Mouse (Mus musculus): ENCODE data around the gene Pgpep1.

Pgpep1 gene

GRCm38 (mm10) chr8:70658897-70659603 lies 1.1 kb downstream of the Pgpep1 start:
- 2% methylated on average over 31 of the region's 31 CpGs for WGBS

- WGBS: 72% methylated on average over 2 of the region's 2 CpGs
Measured at GRCm38 (mm10) chr8:70657739-70658138, 2.4 kb downstream of the Pgpep1 start.

- 97% methylated on average over 3 of the region's 3 CpGs for WGBS
Measured at GRCm38 (mm10) chr8:70657214-70657613, 3.0 kb downstream of the Pgpep1 start.

DNA sequence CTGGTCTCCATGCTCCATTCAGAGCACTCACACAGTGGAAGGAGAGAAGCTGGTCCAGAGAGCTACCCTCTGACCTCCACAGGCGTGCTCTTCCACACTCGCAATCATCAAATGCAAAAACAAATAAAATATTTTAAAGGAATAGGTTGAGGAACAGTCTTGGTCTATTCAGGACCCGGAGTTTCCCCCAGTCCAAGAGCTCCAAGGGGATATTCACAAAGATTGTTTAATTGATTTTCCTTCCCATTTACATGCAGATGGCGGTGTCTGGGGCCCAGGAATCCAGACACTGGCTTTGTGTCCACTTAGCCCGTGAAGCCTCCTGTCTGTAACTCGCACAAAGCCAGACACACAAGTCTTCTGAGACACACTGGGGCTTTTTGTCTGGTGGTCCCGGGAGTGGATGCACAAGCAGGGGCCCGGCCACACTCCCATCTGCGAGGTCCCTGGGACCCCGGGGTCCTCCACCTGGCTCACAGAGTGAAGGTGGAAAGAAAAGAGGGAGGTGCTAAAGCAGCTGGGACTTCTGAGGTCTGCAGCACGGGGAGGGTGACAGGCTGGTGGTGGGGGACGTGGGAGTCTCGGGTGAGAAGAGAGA lies 3.9 kb downstream of the Pgpep1 start:
- 62% methylated on average over 13 of the region's 13 CpGs for WGBS

GRCm38 (mm10) chr8:70655469-70655868 lies 4.7 kb downstream of the Pgpep1 start:
- 68% methylated on average over 2 of the region's 2 CpGs for WGBS

DNA sequence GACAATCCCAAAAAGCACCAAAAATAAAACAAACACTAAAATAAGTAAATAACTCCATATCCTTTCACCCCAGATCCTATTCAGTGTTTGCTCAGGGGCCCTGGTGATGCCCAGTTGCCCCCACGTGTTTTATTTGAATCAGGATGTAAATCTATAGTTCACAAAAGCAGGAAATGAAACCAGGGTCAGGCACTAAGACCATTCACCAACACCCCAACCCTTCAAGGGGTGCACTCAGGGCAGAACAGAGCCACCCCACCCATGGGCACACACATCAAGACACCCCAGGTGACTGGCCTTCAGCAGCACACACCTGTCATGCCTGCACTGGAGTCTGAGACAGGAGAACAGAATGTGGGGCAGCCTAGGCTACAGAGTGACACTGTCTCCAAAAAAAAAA lies 6.1 kb downstream of the Pgpep1 start:
- WGBS: 81% methylated on average over 1 of the region's 1 CpGs

DNA sequence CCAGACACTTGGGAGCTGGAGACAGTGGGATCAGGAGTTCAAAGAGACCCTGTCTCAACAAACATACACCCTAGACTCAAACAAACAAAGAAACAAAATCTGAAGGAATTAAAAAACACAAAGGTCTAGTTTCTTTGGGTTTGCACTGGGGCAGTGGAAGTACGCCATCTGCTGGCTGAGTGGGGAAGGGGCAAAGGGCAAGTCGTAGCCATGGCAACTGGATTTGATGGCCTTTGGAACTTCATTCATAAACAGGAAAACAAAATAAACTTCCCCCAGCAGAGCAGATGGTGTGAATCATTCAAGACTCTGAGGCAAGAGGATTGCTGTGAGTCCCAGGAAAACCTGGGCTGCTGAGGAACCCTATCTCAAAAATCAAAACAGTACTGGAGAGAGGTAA lies 7.0 kb downstream of the Pgpep1 start:
- WGBS: 47% methylated on average over 2 of the region's 2 CpGs

DNA sequence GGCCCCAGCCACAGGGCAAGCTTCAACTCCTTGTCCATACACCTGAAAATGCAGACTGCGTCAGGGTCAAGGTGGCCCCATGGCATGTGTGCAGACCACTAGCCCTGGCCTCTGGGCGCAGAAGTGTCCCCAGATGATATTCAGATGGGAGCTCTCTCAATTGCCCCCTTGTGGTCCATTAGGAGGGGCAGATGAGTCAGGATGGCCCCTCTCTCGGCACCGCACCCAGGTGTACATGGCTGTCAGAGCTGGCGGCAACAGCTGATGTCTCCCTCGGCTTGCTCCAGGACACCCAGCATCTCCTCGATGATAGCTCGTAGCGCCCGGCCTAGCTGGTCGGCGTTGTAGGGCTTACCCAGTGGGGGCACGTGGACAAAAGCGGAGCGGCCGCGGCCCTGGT lies 9.8 kb downstream of the Pgpep1 start:
- WGBS: 96% methylated on average over 17 of the region's 17 CpGs

GRCm38 (mm10) chr8:70649324-70649723 lies 10.9 kb downstream of the Pgpep1 start:
- WGBS: 41% methylated on average over 4 of the region's 4 CpGs

- WGBS: 71% methylated on average over 3 of the region's 3 CpGs
Measured at GRCm38 (mm10) chr8:70648921-70649320, 11.3 kb downstream of the Pgpep1 start.

DNA sequence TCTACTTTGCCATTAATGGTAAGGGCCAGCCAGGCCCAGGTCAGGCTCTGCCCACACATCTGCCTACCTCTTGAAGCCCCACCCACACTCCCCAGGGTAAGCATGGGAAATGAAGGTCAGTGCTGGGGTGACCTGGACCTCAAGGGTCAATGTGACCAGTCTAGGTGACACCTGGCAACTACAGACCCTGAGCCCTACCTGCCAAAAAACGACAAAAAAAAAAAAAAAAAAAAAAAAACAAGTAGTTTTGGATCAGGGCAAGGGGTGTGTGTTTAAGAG lies 12.1 kb downstream of the Pgpep1 start:
- WGBS: 59% methylated on average over 1 of the region's 1 CpGs

DNA sequence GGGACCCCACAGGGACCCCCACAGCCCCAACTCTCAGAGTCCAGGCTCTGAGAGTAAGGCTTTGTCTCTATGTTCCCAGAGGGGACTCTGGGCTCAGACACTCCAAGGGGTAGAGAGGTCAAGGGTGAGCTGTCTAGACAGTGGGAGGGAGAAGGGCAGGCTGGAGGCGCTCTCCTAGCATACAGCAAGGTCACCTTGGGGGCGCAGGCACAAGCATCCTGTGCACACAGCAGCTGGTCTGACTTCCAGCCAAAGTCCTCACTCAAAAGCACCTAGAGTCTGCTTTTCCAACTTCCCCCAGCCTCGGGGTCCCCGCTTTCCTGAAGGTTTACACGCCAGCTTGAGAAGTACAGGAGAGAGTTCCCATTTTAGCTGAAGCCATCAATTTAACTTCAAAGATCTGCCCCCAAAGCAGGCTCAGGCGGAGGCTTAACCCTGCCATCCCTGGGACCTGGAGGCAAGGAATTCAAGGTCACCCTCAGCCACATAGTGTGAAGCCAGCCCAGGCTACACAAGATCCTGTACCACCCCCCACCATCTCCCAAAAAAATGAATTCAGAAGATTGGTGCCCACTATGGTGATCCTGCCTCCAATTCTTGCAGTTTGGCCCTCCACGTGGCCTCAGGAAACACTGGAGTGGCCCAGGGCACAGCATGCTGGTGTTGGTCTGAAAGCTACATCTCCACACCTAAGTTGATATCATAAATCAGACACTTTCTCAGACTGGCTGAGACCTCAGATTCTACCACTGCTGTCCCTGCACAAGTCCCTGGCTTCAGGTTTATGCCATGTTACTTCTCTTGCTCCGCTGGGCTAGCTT lies 12.6 kb downstream of the Pgpep1 start:
- WGBS: 77% methylated on average over 8 of the region's 8 CpGs

GRCm38 (mm10) chr8:70646369-70646768 lies 13.8 kb downstream of the Pgpep1 start:
- 85% methylated on average over 6 of the region's 6 CpGs for WGBS

DNA sequence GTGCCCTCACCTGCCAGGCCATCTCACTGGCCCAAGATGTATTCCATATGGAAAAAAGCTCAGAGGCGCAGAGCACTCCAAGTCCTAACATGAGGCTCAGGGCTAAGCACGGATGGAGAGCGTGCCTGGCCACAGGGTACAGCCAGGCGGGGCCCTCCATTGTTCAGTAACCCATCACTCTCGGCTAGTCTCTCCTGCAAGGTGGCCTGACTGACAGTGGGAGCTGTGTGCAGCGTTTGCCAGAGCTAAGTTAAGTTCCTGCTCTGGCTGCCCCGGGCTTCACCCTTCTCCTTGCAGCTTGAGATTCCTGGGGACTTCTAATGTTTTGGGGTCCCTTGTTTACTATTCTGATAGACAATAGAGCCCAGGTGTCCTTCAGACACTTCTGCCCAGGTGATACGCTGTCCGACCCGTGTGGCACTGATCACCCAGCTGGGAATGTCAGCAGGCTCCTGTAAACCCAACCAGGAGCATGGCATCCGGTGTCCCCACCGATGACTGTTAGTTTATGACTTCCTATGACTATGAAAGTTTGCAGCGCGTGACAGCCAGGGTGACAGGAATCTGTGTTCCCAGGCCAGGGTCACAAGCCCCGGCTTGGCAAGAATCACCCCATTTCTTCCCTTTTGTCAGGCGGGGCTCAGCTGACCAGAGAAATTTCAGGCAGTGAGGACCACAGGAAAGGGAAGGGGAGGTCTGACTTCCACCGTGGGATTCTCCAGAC lies 14.5 kb downstream of the Pgpep1 start:
- 60% methylated on average over 17 of the region's 17 CpGs for WGBS

- 90% methylated on average over 2 of the region's 2 CpGs for WGBS
Measured at GRCm38 (mm10) chr8:70644065-70644464, 16.1 kb downstream of the Pgpep1 start.

GRCm38 (mm10) chr8:70643019-70643418 lies 17.2 kb downstream of the Pgpep1 start:
- WGBS: 73% methylated on average over 3 of the region's 3 CpGs

DNA sequence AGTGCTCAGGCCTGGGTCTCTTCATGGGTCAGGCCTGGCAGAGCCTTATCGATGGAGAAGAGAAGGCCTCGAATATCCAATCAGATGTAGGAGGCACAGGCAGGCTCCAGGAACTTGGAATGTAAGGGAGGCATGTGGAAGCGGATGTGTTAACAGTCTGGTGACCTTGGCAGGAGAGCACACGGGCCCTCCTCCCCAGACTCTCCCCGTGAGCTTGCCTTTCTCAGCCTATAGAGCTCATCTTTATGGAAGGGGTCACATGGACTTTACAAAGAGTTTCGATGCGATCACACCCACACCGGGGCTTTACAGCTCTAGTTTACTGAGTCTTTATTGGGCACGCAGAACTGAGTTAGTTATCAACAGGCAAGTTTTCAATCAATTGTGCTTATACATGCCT lies 21.4 kb downstream of the Pgpep1 start:
- 86% methylated on average over 9 of the region's 9 CpGs for WGBS

GRCm38 (mm10) chr8:70636838-70637237 lies 23.4 kb downstream of the Pgpep1 start:
- WGBS: 82% methylated on average over 8 of the region's 8 CpGs

DNA sequence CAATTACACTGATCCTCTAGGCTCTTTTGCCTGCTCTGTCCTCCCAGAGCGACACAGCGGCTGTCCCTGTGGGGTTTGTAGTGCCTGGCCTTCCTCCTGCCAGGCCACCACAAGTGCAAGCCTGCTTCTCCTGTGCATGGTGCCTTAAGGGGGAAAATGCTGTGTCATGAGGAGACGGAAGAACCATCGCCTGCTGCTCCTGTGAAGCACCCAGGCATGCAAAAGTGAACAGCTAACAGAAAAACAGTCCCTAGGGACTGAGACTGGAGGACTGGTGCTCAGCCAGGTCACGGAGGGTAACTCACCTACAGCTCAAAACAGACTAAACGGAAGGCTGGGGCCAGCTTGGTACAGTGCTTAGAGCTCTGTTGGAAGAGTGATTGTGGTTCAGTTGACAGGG lies 24.7 kb downstream of the Pgpep1 start:
- 84% methylated on average over 6 of the region's 6 CpGs for WGBS

DNA sequence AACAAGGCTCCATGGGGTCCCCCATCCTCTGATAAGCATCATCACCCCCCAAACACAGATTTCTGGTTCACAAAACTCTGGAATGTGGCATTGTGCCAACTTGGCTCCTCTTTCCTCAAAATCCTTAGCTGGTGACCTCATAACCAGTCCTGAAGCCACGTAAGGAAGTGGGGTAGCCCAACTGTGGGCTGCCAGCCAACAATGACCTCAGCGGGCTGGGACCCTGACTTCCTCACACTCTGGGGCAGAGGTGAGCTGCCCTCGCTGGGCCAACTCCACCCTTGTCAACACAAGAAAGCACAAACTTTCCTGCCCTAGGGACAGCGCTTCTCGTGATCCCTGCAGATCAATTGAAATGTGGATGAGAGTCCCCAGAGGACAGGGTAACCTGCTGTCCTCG lies 26.1 kb downstream of the Pgpep1 start:
- 56% methylated on average over 6 of the region's 6 CpGs for WGBS

DNA sequence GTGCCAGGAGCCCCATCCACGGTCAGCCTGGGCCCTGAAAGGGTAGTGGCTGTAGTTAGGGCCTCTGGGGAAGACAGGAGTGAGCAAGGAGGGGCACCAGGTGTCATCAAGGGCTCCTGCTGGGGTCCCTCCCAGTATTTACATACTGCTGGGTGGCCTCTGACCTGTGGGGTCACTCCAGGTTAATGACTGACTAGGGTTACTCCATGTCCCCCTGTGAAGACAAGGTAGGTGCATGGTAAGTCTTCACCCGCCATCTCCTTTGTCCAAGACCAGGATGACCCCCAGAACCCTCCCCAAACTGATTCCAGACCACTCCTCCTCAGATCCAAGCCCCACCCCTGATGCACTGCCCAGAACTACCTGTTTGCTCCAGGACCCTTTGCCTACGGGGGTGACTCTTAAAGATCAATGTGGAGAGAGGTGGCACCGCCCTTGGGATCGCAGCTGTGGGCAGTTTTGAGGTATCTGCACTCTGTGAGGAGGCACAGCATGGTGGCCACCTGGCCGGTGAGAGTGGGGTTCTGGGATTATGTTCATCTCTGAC lies 27.8 kb downstream of the Pgpep1 start, which contains the start of gene Gdf15:
Gene Gdf15, minus strand, starts transcription at position 111 of the 547 bp plus-strand sequence.
- 93% methylated on average over 6 of the region's 6 CpGs for WGBS

DNA sequence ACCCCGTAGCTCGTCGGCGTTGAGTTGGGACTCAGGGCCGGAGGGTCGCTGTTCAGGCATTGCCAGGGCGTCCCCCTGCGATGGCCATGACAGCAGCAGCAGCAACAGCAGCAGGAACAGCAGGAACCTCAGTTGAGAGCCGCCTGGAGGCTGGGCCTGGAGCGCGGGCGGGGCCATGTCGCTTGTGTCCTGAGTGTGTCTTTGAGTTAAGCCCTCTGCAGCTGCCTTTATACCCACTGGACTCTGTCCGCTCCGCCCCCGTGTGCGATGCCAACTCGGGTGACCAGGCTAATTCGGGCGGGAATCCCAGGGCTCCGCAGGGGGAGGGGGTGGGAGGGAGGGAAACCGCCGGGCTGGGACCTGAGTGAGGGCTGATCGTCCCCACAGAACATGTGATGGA lies 28.8 kb downstream of the Pgpep1 start:
- 25% methylated on average over 24 of the region's 24 CpGs for WGBS
